Mouse (Mus musculus) E14TG2a.4 (cell line): ENCODE results near the gene Spata13.

ENCODE experiments used
- H3K27me3 ChIP-seq: 2 replicates; pipeline ENCODE4 v1.6.1; 2014; ENCODE audit warnings: low read length, control low read depth; ENCODE audit not compliant: insufficient read depth
- H3K36me3 ChIP-seq: 2 replicates; pipeline ENCODE4 v1.6.1; 2014; ENCODE audit warnings: low read length, control low read depth; ENCODE audit not compliant: insufficient read depth
- H3K4me1 ChIP-seq: replicated peaks from 2 replicates; pipeline ENCODE4 v1.6.1; 2014; ENCODE audit warnings: low read depth, low read length, control low read depth
- H3K4me3 ChIP-seq: replicated peaks from 2 replicates; pipeline ENCODE4 v1.5.1; 2014; ENCODE audit warnings: mild to moderate bottlenecking, low read length
- H3K9me3 ChIP-seq: 2 replicates; pipeline ENCODE4 v1.6.1; 2014; ENCODE audit warnings: low read length, control low read depth
- CTCF ChIP-seq: conservative IDR thresholded peaks from 2 replicates; pipeline ENCODE4 v1.5.1; 2014; ENCODE audit warnings: low read length
- NANOG ChIP-seq: IDR thresholded peaks from 2 replicates; pipeline ENCODE4 v1.6.1; 2014; ENCODE audit warnings: borderline replicate concordance, low read length, mixed read lengths
- POU5F1 ChIP-seq: IDR thresholded peaks from 2 replicates; pipeline ENCODE4 v1.6.1; 2014; ENCODE audit warnings: low read length, borderline replicate concordance

Spata13 gene

DNA sequence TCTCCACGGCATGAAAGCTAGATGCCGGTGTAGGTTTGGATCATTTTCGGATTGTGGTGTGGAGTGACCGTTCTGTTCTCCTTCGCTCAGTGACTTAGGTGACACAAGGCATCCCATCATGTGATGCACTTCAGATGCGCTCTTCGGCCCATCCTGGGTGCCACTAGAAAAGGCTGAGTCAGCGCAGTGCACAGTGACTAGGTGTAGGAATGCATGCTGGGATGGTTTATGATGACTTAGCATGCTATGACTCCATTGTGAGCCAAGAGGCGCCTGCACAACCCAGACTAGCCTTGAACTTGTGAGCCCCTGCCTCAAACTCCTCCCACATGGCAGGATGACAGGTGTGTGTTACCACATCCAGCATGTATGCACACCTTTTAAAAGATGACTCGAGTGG is 112.3 kb downstream of the Spata13 start:
- TF ChIP-seq CTCF: no peak
- no peak for TF ChIP-seq NANOG
- TF ChIP-seq POU5F1: no peak
- Histone ChIP-seq H3K9me3 (no peaks in the 10 kb centered on the region), H3K4me3 (no peak overlapping the region), H3K4me1 (peaks cover 25% of the 10 kb centered on the region), H3K27me3 (0 out of 2 replicates have a peak, but pooled peaks cover 3% of the 10 kb centered on the region), H3K36me3 (peaks cover 80% of the 10 kb centered on the region)

DNA sequence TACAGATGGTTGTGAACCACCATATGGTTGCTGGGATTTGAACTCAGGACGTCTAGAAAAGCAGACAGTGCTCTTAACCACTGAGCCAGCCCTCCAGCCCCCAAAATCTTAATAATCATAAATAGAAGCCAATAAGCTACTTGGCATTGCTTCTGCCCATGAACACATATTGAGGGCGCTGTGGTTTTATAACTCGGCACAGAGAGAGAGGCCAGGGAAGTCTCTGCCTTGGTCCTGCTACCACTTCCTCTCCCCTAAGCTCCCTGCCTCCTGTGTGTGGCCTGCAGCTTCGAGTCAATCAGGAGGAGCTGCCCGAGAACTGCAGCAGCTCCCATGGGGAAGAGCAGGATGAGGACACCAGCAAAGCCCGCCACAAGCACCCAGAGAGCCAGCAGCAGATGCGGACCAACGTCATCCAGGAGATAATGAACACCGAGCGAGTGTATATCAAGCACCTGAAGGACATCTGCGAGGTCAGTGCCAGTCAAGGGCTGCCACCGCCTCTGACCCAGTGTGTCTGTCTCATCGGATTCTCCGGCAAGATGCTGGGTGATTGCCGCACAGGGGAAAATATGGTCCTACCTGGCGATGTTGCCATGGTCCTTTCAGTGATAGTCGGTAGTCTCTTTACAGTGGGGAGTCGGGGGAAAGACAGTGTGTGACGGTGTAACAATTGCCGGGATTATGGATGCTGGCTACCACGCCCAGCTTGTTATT is 113.5 kb downstream of the Spata13 start:
- 0 out of 2 replicates have a peak, but pooled peaks cover 3% of the 10 kb centered on the region for H3K27me3 ChIP-seq
- H3K4me1 ChIP-seq: peaks cover 20% of the 10 kb centered on the region
- no peak overlapping the region for H3K4me3 ChIP-seq
- H3K36me3 ChIP-seq: peaks cover 72% of the 10 kb centered on the region
- no peaks in the 10 kb centered on the region for H3K9me3 ChIP-seq
- no peak for TF ChIP-seq POU5F1
- no peak for TF ChIP-seq NANOG
- no peak for TF ChIP-seq CTCF

DNA sequence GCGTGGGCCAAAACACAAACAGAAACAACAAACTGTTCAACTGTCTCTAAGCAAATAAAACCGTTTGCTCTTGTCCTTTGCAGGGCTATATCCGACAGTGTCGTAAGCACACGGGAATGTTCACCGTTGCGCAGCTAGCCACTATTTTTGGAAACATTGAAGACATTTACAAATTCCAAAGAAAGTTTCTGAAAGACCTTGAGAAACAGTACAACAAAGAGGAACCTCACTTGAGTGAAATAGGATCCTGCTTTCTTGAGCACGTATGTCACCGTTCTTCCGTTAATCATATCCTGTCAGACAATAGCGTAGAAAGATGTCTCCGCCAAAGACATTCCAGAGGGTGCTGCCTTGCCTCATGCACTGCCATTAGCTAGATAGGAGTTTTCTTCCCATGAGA is 116.1 kb downstream of the Spata13 start:
- Histone ChIP-seq H3K36me3 (peaks cover 72% of the 10 kb centered on the region), H3K4me1 (peaks cover 33% of the 10 kb centered on the region), H3K27me3 (0 out of 2 replicates have a peak, but pooled peaks cover 3% of the 10 kb centered on the region), H3K4me3 (no peak overlapping the region), H3K9me3 (no peaks in the 10 kb centered on the region)
- TF ChIP-seq POU5F1: no peak
- TF ChIP-seq CTCF: no peak
- no peak for TF ChIP-seq NANOG

DNA sequence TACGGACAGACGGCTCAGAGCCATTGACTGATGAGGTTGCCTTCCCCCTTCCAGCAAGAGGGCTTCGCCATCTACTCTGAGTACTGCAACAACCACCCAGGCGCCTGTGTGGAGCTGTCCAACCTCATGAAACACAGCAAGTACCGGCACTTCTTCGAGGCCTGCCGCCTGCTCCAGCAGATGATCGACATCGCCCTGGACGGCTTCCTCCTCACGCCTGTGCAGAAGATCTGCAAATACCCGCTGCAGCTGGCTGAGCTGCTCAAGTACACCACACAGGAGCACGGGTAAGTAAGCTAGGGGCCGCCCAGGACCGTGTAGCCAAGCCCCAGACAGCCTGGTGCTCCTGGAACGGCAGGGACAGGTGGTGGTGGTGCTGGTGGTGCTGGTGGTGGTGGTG is 117.8 kb downstream of the Spata13 start:
- Histone ChIP-seq H3K36me3 (peaks cover 75% of the 10 kb centered on the region), H3K9me3 (no peaks in the 10 kb centered on the region), H3K4me1 (peaks cover 33% of the 10 kb centered on the region), H3K27me3 (0 out of 2 replicates have a peak, but pooled peaks cover 3% of the 10 kb centered on the region), H3K4me3 (no peak overlapping the region)
- TF ChIP-seq NANOG (no peak), CTCF (no peak), POU5F1 (no peak)

DNA sequence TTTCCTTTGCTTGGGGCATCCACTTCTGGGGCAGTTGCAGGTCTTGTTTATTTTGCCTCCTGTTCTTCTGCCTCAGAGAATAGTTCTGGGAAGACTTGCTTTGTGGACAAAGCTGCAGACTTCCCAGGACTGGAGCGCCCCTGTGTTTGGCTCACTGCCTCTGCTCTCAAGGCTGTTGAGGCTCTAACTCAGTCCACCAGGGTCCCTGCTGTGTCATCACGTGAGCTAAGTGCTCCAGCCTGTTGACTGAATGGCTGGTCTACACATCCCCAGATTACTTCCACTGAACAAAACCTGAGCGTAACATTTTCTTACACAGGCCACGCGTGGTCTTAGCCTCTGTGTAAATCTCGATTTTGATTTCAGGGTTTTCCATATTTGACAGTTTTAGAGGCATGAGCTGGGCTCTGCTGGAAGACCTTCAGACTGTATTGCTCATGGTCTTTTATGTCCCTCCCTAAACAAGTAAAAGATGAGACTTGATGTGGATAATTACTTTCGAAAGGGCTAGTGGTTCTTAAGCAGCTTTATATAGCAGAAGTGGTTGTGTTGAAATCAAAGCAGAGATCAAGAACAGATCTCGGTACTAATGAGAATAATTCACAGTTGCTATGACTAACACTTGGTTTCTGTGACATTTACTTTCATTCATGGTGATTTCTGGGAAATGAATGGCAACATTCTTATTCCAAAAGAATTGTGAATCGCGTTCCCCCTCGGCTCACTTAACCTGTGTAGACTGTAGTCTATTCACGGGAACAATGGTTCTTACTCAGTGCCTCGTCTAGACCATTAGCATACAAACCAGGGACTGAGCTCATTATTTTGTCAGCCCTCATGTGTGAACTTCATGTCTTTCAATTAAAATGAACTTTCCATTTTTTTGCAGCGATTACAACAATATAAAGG is 119.3 kb downstream of the Spata13 start:
- H3K4me1 ChIP-seq: peaks cover 22% of the 10 kb centered on the region
- TF ChIP-seq NANOG (peak; percentile 72; the same call in 1 of the 2 replicates), CTCF (no peak), POU5F1 (no peak)

DNA sequence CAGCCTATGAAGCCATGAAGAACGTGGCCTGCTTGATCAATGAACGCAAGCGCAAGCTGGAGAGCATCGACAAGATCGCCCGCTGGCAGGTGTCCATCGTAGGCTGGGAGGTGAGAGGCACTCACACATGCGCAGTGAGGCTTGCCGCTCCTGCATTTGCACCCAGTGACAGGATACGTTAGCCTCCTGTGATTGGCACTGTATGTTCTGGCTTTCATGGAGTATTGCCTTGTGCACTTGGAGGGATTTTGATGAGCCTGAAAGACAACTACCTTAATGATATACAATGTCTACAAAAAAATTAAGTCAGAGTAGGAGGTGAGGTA is 120.0 kb downstream of the Spata13 start:
- Histone ChIP-seq H3K9me3 (no peaks in the 10 kb centered on the region), H3K4me3 (no peak overlapping the region), H3K27me3 (0 out of 2 replicates have a peak, but pooled peaks cover 3% of the 10 kb centered on the region), H3K36me3 (peaks cover 75% of the 10 kb centered on the region), H3K4me1 (peaks cover 22% of the 10 kb centered on the region)
- no peak for TF ChIP-seq NANOG
- no peak for TF ChIP-seq POU5F1
- TF ChIP-seq CTCF: no peak

More for the DNA sequence above, 119.3 kb downstream of the Spata13 start:
- Histone ChIP-seq H3K4me3 (no peak overlapping the region), H3K36me3 (peaks cover 75% of the 10 kb centered on the region), H3K27me3 (0 out of 2 replicates have a peak, but pooled peaks cover 3% of the 10 kb centered on the region), H3K9me3 (no peaks in the 10 kb centered on the region)

DNA sequence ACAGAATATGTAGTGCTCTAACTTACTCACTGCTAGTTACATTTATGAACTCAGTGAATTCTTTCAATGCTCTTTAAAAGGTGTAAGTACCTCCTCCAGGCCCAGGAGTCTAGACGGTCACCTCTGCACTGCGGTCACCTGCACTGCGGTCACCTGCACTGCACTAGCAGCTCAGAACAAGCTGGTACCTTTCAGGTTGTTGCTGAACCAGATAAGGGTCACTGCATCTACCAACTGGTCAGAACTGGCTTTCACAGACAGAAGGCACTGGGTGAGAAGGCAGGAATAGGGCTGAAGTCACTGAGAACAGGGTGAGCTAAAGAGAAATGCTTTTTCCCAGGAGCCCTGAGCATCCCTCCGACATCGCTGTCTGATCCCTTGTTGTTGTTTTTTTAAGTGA is 120.9 kb downstream of the Spata13 start:
- H3K4me1 ChIP-seq: peaks cover 22% of the 10 kb centered on the region
- no peak overlapping the region for H3K4me3 ChIP-seq
- no peaks in the 10 kb centered on the region for H3K9me3 ChIP-seq
- TF ChIP-seq POU5F1 (no peak), CTCF (no peak), NANOG (no peak)
- 0 out of 2 replicates have a peak, but pooled peaks cover 3% of the 10 kb centered on the region for H3K27me3 ChIP-seq
- peaks cover 75% of the 10 kb centered on the region for H3K36me3 ChIP-seq

DNA sequence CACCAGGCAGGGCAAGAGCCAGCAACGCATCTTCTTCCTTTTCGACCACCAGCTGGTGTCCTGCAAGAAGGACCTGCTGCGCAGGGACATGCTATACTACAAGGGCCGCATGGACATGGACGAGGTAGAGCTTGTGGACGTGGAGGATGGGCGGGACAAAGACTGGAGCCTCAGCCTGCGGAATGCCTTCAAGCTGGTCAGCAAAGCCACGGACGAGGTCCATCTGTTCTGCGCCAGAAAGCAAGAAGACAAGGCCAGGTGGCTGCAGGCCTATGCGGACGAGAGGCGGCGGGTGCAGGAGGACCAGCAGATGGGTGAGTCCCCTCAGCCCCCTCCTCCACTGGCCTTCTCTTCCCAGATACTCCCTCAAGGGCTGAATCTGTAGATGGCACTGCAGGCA is 122.5 kb downstream of the Spata13 start:
- Histone ChIP-seq H3K4me3 (no peak overlapping the region), H3K4me1 (peaks cover 26% of the 10 kb centered on the region), H3K27me3 (no peaks in the 10 kb centered on the region), H3K9me3 (no peaks in the 10 kb centered on the region), H3K36me3 (peaks cover 76% of the 10 kb centered on the region)
- no peak for TF ChIP-seq CTCF
- TF ChIP-seq POU5F1: no peak
- TF ChIP-seq NANOG: no peak
